Mouse (Mus musculus): ENCODE measurements around the gene Insl5. TPM values are rescaled to one million over a fixed set of nuclear protein-coding genes. Genes with fewer than 3 reads are reported as not detected.

Gene Insl5
- total RNA-seq (2014; fragmentation: Nextera tagmentation) (not detected in 2 replicates), total RNA-seq (2017) (not detected in 2 replicates)

GRCm38 (mm10) chr4:103026621-103027020, at the start of gene Insl5:
Gene Insl5, minus strand, starts transcription at chr4:103026842.
- no peak for ATAC-seq (replicated peaks; ENCODE audit: low FRiP score, low TSS enrichment, poor library complexity, severe bottlenecking)

GRCm38 (mm10) chr4:103070631-103071030, 44.0 kb upstream of the Insl5 start:
- ATAC-seq (replicated peaks; ENCODE audit: low FRiP score, low TSS enrichment, poor library complexity, severe bottlenecking), result no peak

GRCm38 (mm10) chr4:103067906-103068655, 41.4 kb upstream of the Insl5 start:
- ATAC-seq (replicated peaks; ENCODE audit: low FRiP score, low TSS enrichment, poor library complexity, severe bottlenecking), result no peak

GRCm38 (mm10) chr4:103064976-103065375, 38.3 kb upstream of the Insl5 start:
- ATAC-seq (replicated peaks; ENCODE audit: low FRiP score, low TSS enrichment, poor library complexity, severe bottlenecking), result no peak

- no peak for ATAC-seq (replicated peaks; ENCODE audit: low FRiP score, low TSS enrichment, poor library complexity, severe bottlenecking)
These were observed 37.8 kb upstream of the Insl5 start for GRCm38 (mm10) chr4:103064421-103064820.

- ATAC-seq (replicated peaks; ENCODE audit: low FRiP score, low TSS enrichment, poor library complexity, severe bottlenecking), result no peak
These were observed 30.3 kb upstream of the Insl5 start for GRCm38 (mm10) chr4:103056909-103057308.

GRCm38 (mm10) chr4:103048046-103048445, 21.4 kb upstream of the Insl5 start:
- no peak for ATAC-seq (replicated peaks; ENCODE audit: low FRiP score, low TSS enrichment, poor library complexity, severe bottlenecking)

GRCm38 (mm10) chr4:103042997-103043396, 16.4 kb upstream of the Insl5 start:
- ATAC-seq (replicated peaks; ENCODE audit: low FRiP score, low TSS enrichment, poor library complexity, severe bottlenecking), result no peak

- ATAC-seq (replicated peaks; ENCODE audit: low FRiP score, low TSS enrichment, poor library complexity, severe bottlenecking), result no peak
These were observed 13.2 kb upstream of the Insl5 start for GRCm38 (mm10) chr4:103039838-103040191.

- ATAC-seq (replicated peaks; ENCODE audit: low FRiP score, low TSS enrichment, poor library complexity, severe bottlenecking), result no peak
These were observed 12.6 kb upstream of the Insl5 start for GRCm38 (mm10) chr4:103039103-103039837.

- no peak for ATAC-seq (replicated peaks; ENCODE audit: low FRiP score, low TSS enrichment, poor library complexity, severe bottlenecking)
These were observed 1.8 kb upstream of the Insl5 start for GRCm38 (mm10) chr4:103028177-103029088.

GRCm38 (mm10) chr4:103027745-103028144, 1.1 kb upstream of the Insl5 start:
- ATAC-seq (replicated peaks; ENCODE audit: low FRiP score, low TSS enrichment, poor library complexity, severe bottlenecking), result no peak

- no peak for ATAC-seq (replicated peaks; ENCODE audit: low FRiP score, low TSS enrichment, poor library complexity, severe bottlenecking)
These were observed 13.2 kb downstream of the Insl5 start for GRCm38 (mm10) chr4:103013490-103013889.

- ATAC-seq (replicated peaks; ENCODE audit: low FRiP score, low TSS enrichment, poor library complexity, severe bottlenecking), result no peak
These were observed 14.8 kb downstream of the Insl5 start for GRCm38 (mm10) chr4:103011823-103012222.

- ATAC-seq (replicated peaks; ENCODE audit: low FRiP score, low TSS enrichment, poor library complexity, severe bottlenecking), result no peak
These were observed 15.9 kb downstream of the Insl5 start for GRCm38 (mm10) chr4:103010734-103011133.

- no peak for ATAC-seq (replicated peaks; ENCODE audit: low FRiP score, low TSS enrichment, poor library complexity, severe bottlenecking)
These were observed 19.7 kb downstream of the Insl5 start for GRCm38 (mm10) chr4:103006943-103007418.

GRCm38 (mm10) chr4:103006266-103006665, 20.4 kb downstream of the Insl5 start:
- no peak for ATAC-seq (replicated peaks; ENCODE audit: low FRiP score, low TSS enrichment, poor library complexity, severe bottlenecking)

- ATAC-seq (replicated peaks; ENCODE audit: low FRiP score, low TSS enrichment, poor library complexity, severe bottlenecking), result no peak
These were observed 21.3 kb downstream of the Insl5 start for GRCm38 (mm10) chr4:103005190-103005945.

GRCm38 (mm10) chr4:103004681-103005080, 22.0 kb downstream of the Insl5 start:
- ATAC-seq (replicated peaks; ENCODE audit: low FRiP score, low TSS enrichment, poor library complexity, severe bottlenecking), result no peak

All from megakaryocyte-erythroid progenitor cell, adult 5-6 weeks (primary cell).